ENCODE assay signal across 29 mouse cellular contexts in the genomic region with DNA sequence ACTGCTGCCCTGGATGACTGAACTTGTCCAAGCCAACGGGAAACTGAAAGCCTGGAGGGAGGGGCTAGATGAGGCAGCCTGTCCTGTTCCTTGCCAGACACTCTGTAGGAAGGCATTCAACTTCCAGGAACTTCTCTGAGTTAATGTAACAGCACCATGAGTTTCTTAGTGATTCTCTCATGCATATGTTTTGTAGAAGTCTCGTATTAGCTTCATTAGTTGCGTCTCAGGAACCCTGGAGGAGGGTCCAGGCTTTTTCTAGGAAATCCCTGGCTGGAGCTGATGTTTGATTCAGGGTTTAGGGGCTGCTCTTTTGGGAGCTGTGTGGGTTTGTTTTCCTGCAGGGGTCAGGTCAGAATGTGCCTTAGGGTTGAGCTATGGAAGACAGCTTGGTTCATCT. TPM values are rescaled to one million over a fixed set of nuclear protein-coding genes. Genes with fewer than 3 reads are reported as not detected.
"Had no signal": no experiment of that assay in that cellular context is flagged by ENCODE, and none has a peak within 500 bp of the region (broad histone marks: within the 10 kb centered on the region; RNA-seq: fewer than 3 reads in every experiment).

TSS of gene Sectm1a (minus strand) at position 101 of the 400 bp plus-strand sequence.

- ATAC-seq: inflammation-experienced regulatory T-cells, adult 6 months; midbrain, embryonic 15.5 days had no signal

- H3K36me3 ChIP-seq: kidney, embryonic 15.5 days; limb, embryonic 12.5 days; limb, embryonic 15.5 days; liver, embryonic 13.5 days; midbrain, embryonic 10.5 days; midbrain, embryonic 15.5 days; neural tube, embryonic 12.5 days; neural tube, embryonic 15.5 days had no signal

- H3K4me1 ChIP-seq: limb, embryonic 12.5 days; limb, embryonic 15.5 days; midbrain, embryonic 10.5 days; midbrain, embryonic 15.5 days; neural tube, embryonic 12.5 days; neural tube, embryonic 15.5 days had no signal

- H3K9me3 ChIP-seq: kidney, embryonic 15.5 days; limb, embryonic 15.5 days; liver, embryonic 13.5 days; midbrain, embryonic 10.5 days; midbrain, embryonic 15.5 days; neural tube, embryonic 12.5 days; neural tube, embryonic 15.5 days had no signal

- H3K27ac ChIP-seq: kidney, embryonic 15.5 days; left cerebral cortex, adult 2 months; limb, embryonic 12.5 days; limb, embryonic 15.5 days; liver, embryonic 13.5 days; midbrain, embryonic 10.5 days; midbrain, embryonic 15.5 days; neural tube, embryonic 12.5 days; neural tube, embryonic 15.5 days had no signal

- H3K4me3 ChIP-seq: kidney, embryonic 15.5 days; left cerebral cortex, adult 2 months; limb, embryonic 12.5 days; limb, embryonic 15.5 days; liver, embryonic 13.5 days; midbrain, embryonic 10.5 days; midbrain, embryonic 15.5 days; neural tube, embryonic 12.5 days; neural tube, embryonic 15.5 days had no signal

- H3K4me2 ChIP-seq: kidney, embryonic 15.5 days; limb, embryonic 12.5 days; limb, embryonic 15.5 days; liver, embryonic 13.5 days; midbrain, embryonic 15.5 days; neural tube, embryonic 12.5 days; neural tube, embryonic 15.5 days had no signal

- DNase-seq: kidney, adult 11 months; kidney, adult 8-10 months; kidney, postnatal 10 days; kidney, postnatal 36 days; layer of hippocampus, postnatal 36 days; left cerebral cortex, postnatal 4 days; liver, embryonic 13.5 days; lung, adult 2 months; lung, postnatal 14 days; lung, postnatal 4 days; right cerebral cortex, adult 18-20 months; right cerebral cortex, postnatal 14 days; right cerebral cortex, postnatal 4 days; thymus, adult 18-20 months; thymus, postnatal 4 days had no signal

- H3K27me3 ChIP-seq: kidney, embryonic 15.5 days; limb, embryonic 15.5 days; liver, embryonic 13.5 days; midbrain, embryonic 15.5 days; neural tube, embryonic 12.5 days; neural tube, embryonic 15.5 days had no signal

- H3K9ac ChIP-seq: kidney, embryonic 15.5 days; limb, embryonic 12.5 days; limb, embryonic 15.5 days; liver, embryonic 13.5 days; midbrain, embryonic 15.5 days; neural tube, embryonic 12.5 days; neural tube, embryonic 15.5 days had no signal

RNA-seq across cellular contexts. Expression of gene Sectm1a, which starts in this region (rescaled TPM):
- total RNA-seq: layer of hippocampus, adult 8-10 months; layer of hippocampus, postnatal 10 days; layer of hippocampus, postnatal 36 days; left cerebral cortex, adult 2 months; left cerebral cortex, postnatal 10 days; megakaryocyte progenitor cell, adult 5-6 weeks had no signal
- polyA plus RNA-seq: inflammation-experienced regulatory T-cells, adult 6 months; limb, embryonic 12.5 days; lung, adult 2 months; lung, embryonic 16.5 days; midbrain, embryonic 10.5 days; midbrain, embryonic 15.5 days; neural tube, embryonic 12.5 days; neural tube, embryonic 15.5 days had no signal
